In genomic region chr1:177479356-177480004, GRCm38 (mm10) we compare ENCODE assay signal across 13 mouse cellular contexts. TPM values are rescaled to one million over a fixed set of nuclear protein-coding genes. Genes with fewer than 3 reads are reported as not detected.
DNase-seq lines count a peak whose midpoint lies in the region; ATAC-seq and TF ChIP-seq lines count a peak whose summit lies in the region.
"Had no signal": no experiment of that assay in that cellular context is flagged by ENCODE, and none has a peak within 500 bp of the region (broad histone marks: within the 10 kb centered on the region; RNA-seq: fewer than 3 reads in every experiment).

No protein-coding gene starts in this region.

- H3K4me1 ChIP-seq in hindbrain, postnatal 0 days (ENCODE audit: insufficient read depth, low read length), result no peaks in the 10 kb centered on the region
- H3K4me1 ChIP-seq in hindbrain, embryonic 13.5 days (replicated peaks), result peaks cover 3% of the 10 kb centered on the region
- peaks cover 7% of the 10 kb centered on the region for H3K4me1 ChIP-seq in cerebellum, adult 2 months (ENCODE audit: control insufficient read depth, insufficient read depth, low read length)
- peaks cover 16% of the 10 kb centered on the region for H3K4me1 ChIP-seq in forebrain, embryonic 15.5 days

- no peak overlapping the region for H3K4me2 ChIP-seq in hindbrain, postnatal 0 days (ENCODE audit: low read depth, low read length)
- H3K4me2 ChIP-seq in hindbrain, embryonic 13.5 days, result no peak overlapping the region
- H3K4me2 ChIP-seq in forebrain, embryonic 15.5 days (replicated peaks), result no peak overlapping the region

- DNase-seq in hindbrain, postnatal 0 days (ENCODE audit: low spot score), result no peak
- peak; percentile 70 to 82 for DNase-seq in cerebellum, adult 2 months
- DNase-seq in lung, postnatal 25 days (ENCODE audit: low spot score), result peak; percentile 59
- DNase-seq in embryo, embryonic 10 days (ENCODE audit: low spot score), result no peak
- DNase-seq in layer of hippocampus, adult 9-10 months (ENCODE audit: low spot score), result no peak
- DNase-seq: adrenal gland, postnatal 10 days; heart, adult 11 months; kidney, postnatal 10 days; spleen, adult 18-20 months; thymus, postnatal 36 days had no signal

- no peak for TF ChIP-seq POLR2A in cerebellum, adult 2 months (IDR thresholded peaks at IDR 0.05; ENCODE audit: borderline replicate concordance, insufficient read depth, low read length)

- ATAC-seq in hindbrain, postnatal 0 days, result 0 out of 2 replicates have a peak, but pooled peaks have one; percentile 62
- ATAC-seq in hindbrain, embryonic 13.5 days (ENCODE audit: low FRiP score), result no peak
- ATAC-seq in forebrain, embryonic 15.5 days (replicated peaks), result peak; percentile 90
- ATAC-seq: midbrain, embryonic 16.5 days had no signal

- no peaks in the 10 kb centered on the region for H3K36me3 ChIP-seq in hindbrain, postnatal 0 days (ENCODE audit: insufficient read depth, low read length)
- no peaks in the 10 kb centered on the region for H3K36me3 ChIP-seq in hindbrain, embryonic 13.5 days
- H3K36me3 ChIP-seq in forebrain, embryonic 15.5 days, result no peaks in the 10 kb centered on the region

- H3K4me3 ChIP-seq in hindbrain, postnatal 0 days (ENCODE audit: low read length), result no peak overlapping the region
- H3K4me3 ChIP-seq in hindbrain, embryonic 13.5 days, result no peak overlapping the region
- H3K4me3 ChIP-seq in cerebellum, adult 2 months (replicated peaks; ENCODE audit: insufficient read depth, low read depth, low read length), result no peak overlapping the region
- H3K4me3 ChIP-seq in forebrain, embryonic 15.5 days, result no peak overlapping the region

- WGBS in hindbrain, postnatal 0 days, result 54% methylated on average over 10 of the region's 10 CpGs
- 71% methylated on average over 10 of the region's 10 CpGs for WGBS in hindbrain, embryonic 13.5 days
- whole genome bisulfite sequencing in cerebellum, adult 2 months, result 18% methylated on average over 10 of the region's 10 CpGs
- WGBS in forebrain, embryonic 15.5 days, result 31% methylated on average over 10 of the region's 10 CpGs

- H3K9ac ChIP-seq in hindbrain, postnatal 0 days (replicated peaks; ENCODE audit: low read length), result no peak overlapping the region
- H3K9ac ChIP-seq in hindbrain, embryonic 13.5 days, result no peak overlapping the region
- H3K9ac ChIP-seq in forebrain, embryonic 15.5 days (replicated peaks), result no peak overlapping the region

- TF ChIP-seq CTCF in hindbrain, postnatal 0 days (IDR thresholded peaks at IDR 0.05; ENCODE audit: low read depth), result no peak
- TF ChIP-seq CTCF in cerebellum, adult 2 months (IDR thresholded peaks at IDR 0.05; ENCODE audit: borderline replicate concordance, insufficient read depth, low read depth, low read length), result no peak

- 0 out of 2 replicates have a peak overlapping the region, but pooled peaks have one; percentile 23 for H3K27ac ChIP-seq in hindbrain, postnatal 0 days
- H3K27ac ChIP-seq in hindbrain, embryonic 13.5 days, result no peak overlapping the region
- H3K27ac ChIP-seq in cerebellum, adult 2 months (ENCODE audit: insufficient read depth, low read length), result peak overlapping the region; percentile 61
- H3K27ac ChIP-seq in forebrain, embryonic 15.5 days (replicated peaks), result peak overlapping the region; percentile 71

- no peaks in the 10 kb centered on the region for H3K27me3 ChIP-seq in hindbrain, postnatal 0 days (ENCODE audit: insufficient read depth, low read length)
- H3K27me3 ChIP-seq in hindbrain, embryonic 13.5 days, result no peaks in the 10 kb centered on the region
- H3K27me3 ChIP-seq in cerebellum, adult 2 months (ENCODE audit: control insufficient read depth, insufficient read depth, low read length), result no peaks in the 10 kb centered on the region
- H3K27me3 ChIP-seq in forebrain, embryonic 15.5 days, result no peaks in the 10 kb centered on the region

- no peaks in the 10 kb centered on the region for H3K9me3 ChIP-seq in hindbrain, postnatal 0 days (ENCODE audit: low read length)
- H3K9me3 ChIP-seq in hindbrain, embryonic 13.5 days, result no peaks in the 10 kb centered on the region
- H3K9me3 ChIP-seq in forebrain, embryonic 15.5 days, result no peaks in the 10 kb centered on the region

RNA-seq across cellular contexts. Expression of gene Zbtb18, which starts 37.3 kb away (rescaled TPM):
- total RNA-seq in hindbrain, postnatal 0 days (2014; rRNA removed), result 112 and 114 TPM in 2 replicates
- polyA plus RNA-seq in hindbrain, postnatal 0 days (2015; fragmentation: Nextera tagmentation; extraction: Ambion mirVana), result 45.6 and 47.3 TPM in 2 replicates
- 11.5 and 14.2 TPM in 2 replicates for polyA plus RNA-seq in hindbrain, embryonic 13.5 days (2015; fragmentation: Nextera tagmentation; extraction: Ambion mirVana)
- polyA plus RNA-seq in cerebellum, adult 2 months (2012; rRNA removed), result 193 and 234 TPM in 2 replicates
- polyA plus RNA-seq in forebrain, embryonic 15.5 days (2015; fragmentation: Nextera tagmentation; extraction: Ambion mirVana), result 136 and 150 TPM in 2 replicates

Comparison
In these comparisons a context has a peak if more than half of its experiments do, and no peak if none do; other contexts are left out.
1. DNase-seq: peak in cerebellum, adult 2 months (2 of 2) and lung, postnatal 25 days (single experiment); none in hindbrain, postnatal 0 days (single experiment), embryo, embryonic 10 days (single experiment) and layer of hippocampus, adult 9-10 months (single experiment).